Mouse (Mus musculus) small intestine, adult 2 months (tissue): ENCODE measurements at regions not wholly inside any gene's neighbourhood (a gene's known extent, or its start where the extent isn't known, plus 50 kb on each side); places are given as distances from the start of the nearest gene placed in this dataset.

Experiments used
- CTCF ChIP-seq: fragments of 200-500 bp; IDR thresholded peaks from 2 replicates; pipeline ENCODE4 v1.5.1; 2012; ENCODE audit warnings: low read depth, mild to moderate bottlenecking, control low read depth, inconsistent platforms, low read length, moderate library complexity, mixed read lengths; ENCODE audit not compliant: insufficient replicate concordance, insufficient read length; ENCODE audit errors: extremely low read depth
- POLR2A ChIP-seq: fragments of 200-500 bp; IDR thresholded peaks from 2 replicates; pipeline ENCODE4 v1.6.1; 2012; ENCODE audit warnings: low read depth, mild to moderate bottlenecking, control low read depth, inconsistent platforms, low read length, moderate library complexity

- no peak for TF ChIP-seq CTCF
- TF ChIP-seq POLR2A, result no peak
Observed at GRCm38 (mm10) chr3:156335033-156335793, 226.4 kb upstream of the Negr1 start.
